Mouse (Mus musculus): Measurements from ENCODE around the gene Wdr60. TPM values are rescaled to one million over a fixed set of nuclear protein-coding genes. Genes with fewer than 3 reads are reported as not detected.

Wdr60 gene
- polyA plus RNA-seq, 1 experiment: not detected

DNA sequence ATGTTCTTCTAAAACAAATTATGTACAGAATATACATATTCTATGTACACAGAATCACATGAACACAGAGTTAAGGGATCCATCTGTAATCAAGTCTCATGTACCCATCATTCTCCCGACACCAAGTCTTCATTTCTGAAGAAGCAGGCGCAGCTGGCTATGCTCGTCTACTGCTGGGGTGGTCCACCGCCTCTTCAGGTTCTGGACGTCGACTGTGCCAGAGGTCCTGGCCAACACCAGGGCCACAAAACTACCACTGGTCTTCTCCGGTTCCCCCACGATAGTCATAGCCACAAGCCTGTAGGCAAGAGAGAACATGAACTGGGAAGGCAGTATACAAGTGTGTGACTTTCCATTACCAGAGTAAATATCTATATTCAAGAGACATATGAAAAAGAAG is 55.3 kb downstream of the Wdr60 start:
- 94% methylated on average over 8 of the region's 8 CpGs for WGBS
- no peak overlapping the region for H3K4me3 ChIP-seq (ENCODE audit: insufficient read depth, low read depth, low read length)
- no peak overlapping the region for H3K27ac ChIP-seq (ENCODE audit: insufficient read depth, low read depth, low read length)
- H3K4me1 ChIP-seq (ENCODE audit: control insufficient read depth, insufficient read depth, low read length): peaks cover 6% of the 10 kb centered on the region; the same call in 1 of the 2 replicates
- TF ChIP-seq CTCF (IDR thresholded peaks at IDR 0.05; ENCODE audit: insufficient read depth, low read depth, low read length) (no peak), POLR2A (IDR thresholded peaks at IDR 0.05; ENCODE audit: insufficient read depth, low read depth, low read length) (no peak)

DNA sequence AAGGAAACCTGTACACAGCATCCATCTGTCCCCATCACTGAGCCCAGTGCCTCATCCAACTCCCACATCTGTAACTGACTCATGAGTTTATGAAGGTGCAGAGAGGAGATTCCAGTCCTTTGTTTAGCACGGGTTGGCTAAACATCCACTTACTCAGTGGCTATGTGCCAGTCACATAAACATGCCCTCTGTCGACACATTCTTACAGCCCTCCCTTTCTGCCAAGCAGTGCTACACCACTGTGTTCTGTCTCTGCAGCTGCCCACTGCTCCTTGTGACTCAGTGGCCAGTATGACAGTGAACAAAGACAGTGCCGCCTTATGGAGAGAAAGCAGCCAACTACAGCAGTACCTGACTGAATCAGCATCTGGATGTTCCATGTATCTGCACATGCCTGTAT is 57.1 kb downstream of the Wdr60 start:
- no peak for TF ChIP-seq POLR2A (IDR thresholded peaks at IDR 0.05; ENCODE audit: insufficient read depth, low read depth, low read length)
- TF ChIP-seq CTCF (IDR thresholded peaks at IDR 0.05; ENCODE audit: insufficient read depth, low read depth, low read length): no peak
- WGBS: 28% methylated on average over 3 of the region's 3 CpGs
- H3K4me1 ChIP-seq (ENCODE audit: control insufficient read depth, insufficient read depth, low read length): peaks cover 6% of the 10 kb centered on the region; the same call in 1 of the 2 replicates
- H3K4me3 ChIP-seq (ENCODE audit: insufficient read depth, low read depth, low read length): no peak overlapping the region
- H3K27ac ChIP-seq (ENCODE audit: insufficient read depth, low read depth, low read length): no peak overlapping the region

DNA sequence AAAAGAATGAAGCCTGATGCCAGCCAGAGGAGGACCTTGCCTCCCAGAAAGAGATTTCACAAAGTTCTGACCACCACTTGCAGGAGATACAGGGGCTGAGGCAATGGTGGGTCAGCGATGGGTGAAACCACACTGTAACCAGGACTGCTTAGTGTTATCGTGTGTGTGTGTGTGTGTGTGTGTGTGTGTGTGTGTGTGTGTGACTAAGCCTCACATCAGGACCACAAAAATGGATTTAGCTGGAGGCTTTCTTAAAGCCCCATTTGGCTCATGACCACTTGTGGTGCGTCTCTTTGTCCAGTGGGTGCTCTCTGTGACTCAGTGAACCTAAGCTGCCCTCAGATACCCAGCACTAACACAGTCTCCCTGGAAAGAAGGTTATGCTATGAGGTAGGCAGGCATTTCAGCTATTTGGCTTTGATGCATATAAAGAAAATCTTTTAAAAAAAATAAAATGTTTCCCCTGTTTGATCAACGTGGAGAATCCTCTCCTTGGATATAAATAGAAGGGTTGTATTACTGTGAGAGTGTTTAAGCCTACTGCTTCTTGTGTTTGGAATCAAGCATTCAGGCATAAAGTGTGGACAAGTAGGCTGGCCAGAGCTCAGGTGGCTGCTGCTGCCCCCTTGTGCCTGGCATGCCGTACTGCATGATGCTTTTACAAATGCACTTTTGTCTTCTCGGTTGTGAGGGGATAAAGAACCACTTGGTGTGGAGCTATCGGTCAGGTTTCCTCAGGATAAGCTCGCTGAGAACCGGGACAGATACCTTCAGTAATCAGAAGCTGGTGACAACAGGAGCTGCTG is 60.4 kb downstream of the Wdr60 start:
- TF ChIP-seq CTCF (IDR thresholded peaks at IDR 0.05; ENCODE audit: insufficient read depth, low read depth, low read length) (peak; percentile 77; the same call in 1 of the 2 replicates), POLR2A (IDR thresholded peaks at IDR 0.05; ENCODE audit: insufficient read depth, low read depth, low read length) (no peak)
- Histone ChIP-seq H3K4me3 (ENCODE audit: insufficient read depth, low read depth, low read length) (no peak overlapping the region), H3K27ac (ENCODE audit: insufficient read depth, low read depth, low read length) (no peak overlapping the region), H3K4me1 (ENCODE audit: control insufficient read depth, insufficient read depth, low read length) (peaks cover 6% of the 10 kb centered on the region; the same call in 1 of the 2 replicates)
- 26% methylated on average over 9 of the region's 9 CpGs for WGBS

DNA sequence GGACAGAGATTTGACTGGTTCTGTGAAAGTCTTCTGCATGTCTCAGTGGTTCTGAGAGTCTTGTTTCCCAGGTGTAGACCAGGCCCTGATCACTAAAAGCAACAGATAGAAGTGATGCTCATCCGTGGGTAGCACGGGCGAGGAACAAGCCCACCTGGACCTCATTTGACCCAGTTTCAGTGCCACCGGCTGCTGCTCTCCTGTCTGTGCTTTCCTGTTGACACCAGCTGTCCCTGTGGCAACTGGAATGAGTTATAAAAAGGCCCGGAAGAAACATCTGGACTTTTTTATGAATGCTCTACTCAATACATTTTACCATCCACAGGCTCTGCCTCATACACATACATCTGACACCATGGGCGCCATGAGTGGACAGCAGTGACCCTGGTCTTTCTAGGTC is 64.0 kb downstream of the Wdr60 start:
- Histone ChIP-seq H3K4me1 (ENCODE audit: control insufficient read depth, insufficient read depth, low read length) (peaks cover 4% of the 10 kb centered on the region; the same call in 1 of the 2 replicates), H3K27ac (ENCODE audit: insufficient read depth, low read depth, low read length) (no peak overlapping the region), H3K4me3 (ENCODE audit: insufficient read depth, low read depth, low read length) (no peak overlapping the region)
- TF ChIP-seq CTCF (IDR thresholded peaks at IDR 0.05; ENCODE audit: insufficient read depth, low read depth, low read length): no peak
- no peak for TF ChIP-seq POLR2A (IDR thresholded peaks at IDR 0.05; ENCODE audit: insufficient read depth, low read depth, low read length)
- 89% methylated on average over 6 of the region's 6 CpGs for WGBS

DNA sequence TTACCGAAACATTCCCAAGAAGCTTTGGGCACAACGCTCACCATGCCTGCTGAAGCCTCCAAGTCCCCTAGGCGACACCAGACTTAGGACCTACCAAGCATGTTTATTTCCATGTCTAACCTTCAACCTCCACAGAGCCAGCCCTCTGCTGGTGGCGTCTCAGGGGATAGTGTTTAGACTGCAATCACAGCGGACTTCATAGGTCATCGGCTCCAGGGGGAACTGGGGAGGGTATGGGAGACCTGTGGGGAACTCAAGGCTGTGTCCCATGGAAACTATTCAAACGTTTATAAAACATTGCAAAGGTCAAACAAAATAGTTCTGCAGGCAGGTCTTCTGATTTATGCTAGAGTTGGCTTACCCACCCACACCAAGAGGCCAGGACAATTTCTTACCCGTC is 66.6 kb downstream of the Wdr60 start:
- TF ChIP-seq POLR2A (IDR thresholded peaks at IDR 0.05; ENCODE audit: insufficient read depth, low read depth, low read length) (no peak), CTCF (IDR thresholded peaks at IDR 0.05; ENCODE audit: insufficient read depth, low read depth, low read length) (no peak)
- H3K4me1 ChIP-seq (ENCODE audit: control insufficient read depth, insufficient read depth, low read length): no peaks in the 10 kb centered on the region
- no peak overlapping the region for H3K4me3 ChIP-seq (ENCODE audit: insufficient read depth, low read depth, low read length)
- WGBS: 83% methylated on average over 8 of the region's 8 CpGs
- no peak overlapping the region for H3K27ac ChIP-seq (ENCODE audit: insufficient read depth, low read depth, low read length)

DNA sequence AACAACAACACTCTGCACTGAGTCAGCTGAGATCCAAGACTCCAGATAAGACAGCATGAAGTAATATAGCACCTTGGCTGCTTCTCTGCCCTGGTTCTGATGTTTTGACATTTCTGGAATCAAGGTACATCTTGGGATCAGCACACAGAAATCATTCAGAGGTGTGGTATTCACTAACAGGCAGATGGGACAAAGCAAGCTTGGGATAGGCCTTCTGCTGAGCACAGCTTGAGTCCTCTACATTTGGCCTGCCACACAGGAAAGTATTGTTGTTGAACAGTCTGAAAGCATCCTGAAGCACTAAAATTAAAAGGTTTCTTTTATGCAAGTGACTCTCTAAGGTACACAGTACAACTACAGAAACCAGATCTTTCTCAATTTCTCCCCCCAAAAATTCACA is 68.2 kb downstream of the Wdr60 start:
- TF ChIP-seq POLR2A (IDR thresholded peaks at IDR 0.05; ENCODE audit: insufficient read depth, low read depth, low read length): no peak
- no peak for TF ChIP-seq CTCF (IDR thresholded peaks at IDR 0.05; ENCODE audit: insufficient read depth, low read depth, low read length)
- no peak overlapping the region for H3K4me3 ChIP-seq (ENCODE audit: insufficient read depth, low read depth, low read length)
- H3K4me1 ChIP-seq (ENCODE audit: control insufficient read depth, insufficient read depth, low read length): no peaks in the 10 kb centered on the region
- no peak overlapping the region for H3K27ac ChIP-seq (ENCODE audit: insufficient read depth, low read depth, low read length)

DNA sequence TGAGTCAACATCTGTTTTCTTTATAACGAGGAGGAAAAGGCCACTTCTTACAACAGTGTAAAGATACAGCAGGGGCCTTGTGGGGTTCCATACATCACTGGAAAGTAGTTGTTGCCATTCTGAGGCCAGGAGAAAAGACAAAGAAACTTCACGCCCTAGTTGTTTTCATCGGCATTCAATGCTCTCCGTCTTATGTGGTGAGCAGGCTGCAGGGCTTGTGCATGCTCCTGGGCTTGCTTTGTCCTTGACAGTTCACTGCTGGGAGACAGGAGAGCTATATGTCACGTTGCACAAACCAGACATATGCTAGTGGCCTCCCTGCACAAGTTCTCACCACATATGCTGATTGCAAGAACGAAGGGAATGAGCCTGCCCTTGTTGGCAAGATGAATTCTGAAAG is 68.9 kb downstream of the Wdr60 start:
- H3K4me1 ChIP-seq (ENCODE audit: control insufficient read depth, insufficient read depth, low read length): no peaks in the 10 kb centered on the region
- no peak overlapping the region for H3K4me3 ChIP-seq (ENCODE audit: insufficient read depth, low read depth, low read length)
- H3K27ac ChIP-seq (ENCODE audit: insufficient read depth, low read depth, low read length): no peak overlapping the region
- no peak for TF ChIP-seq CTCF (IDR thresholded peaks at IDR 0.05; ENCODE audit: insufficient read depth, low read depth, low read length)
- TF ChIP-seq POLR2A (IDR thresholded peaks at IDR 0.05; ENCODE audit: insufficient read depth, low read depth, low read length): no peak
- 42% methylated on average over 6 of the region's 6 CpGs for WGBS

DNA sequence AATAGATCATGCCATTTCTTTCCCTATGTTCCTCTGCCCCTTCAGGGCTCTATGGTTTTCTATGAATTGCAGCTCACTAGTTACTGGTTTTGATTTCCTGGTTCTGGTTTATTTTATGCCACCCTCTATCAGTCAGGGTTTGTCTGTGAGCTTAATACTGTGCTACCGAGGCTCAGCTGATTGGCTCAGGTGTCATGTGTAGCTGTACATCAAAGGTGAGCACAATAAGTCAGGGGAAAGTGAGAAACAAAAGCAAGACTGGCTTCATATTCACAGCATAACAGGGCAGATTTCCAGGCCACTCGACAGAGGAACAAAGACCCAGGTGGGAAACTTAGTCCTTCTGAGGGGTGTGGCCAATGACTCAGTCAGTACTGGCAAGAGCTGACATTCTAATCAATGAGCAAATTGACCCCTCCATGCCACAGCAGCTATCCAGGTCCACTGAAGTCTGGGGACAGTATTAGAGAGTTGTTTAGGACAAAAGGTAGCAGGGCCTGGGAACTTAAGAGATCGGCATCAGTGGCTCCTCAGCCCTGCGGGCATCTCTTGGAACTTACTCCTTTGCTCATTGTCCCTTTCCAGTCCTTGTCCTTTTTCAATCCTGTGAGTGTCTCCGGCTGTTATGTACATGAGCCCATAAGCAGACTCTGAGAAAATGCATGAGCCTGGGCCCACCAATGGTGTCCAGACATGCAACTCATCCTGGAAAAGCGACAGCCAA is 79.4 kb downstream of the Wdr60 start:
- Histone ChIP-seq H3K4me3 (ENCODE audit: insufficient read depth, low read depth, low read length) (no peak overlapping the region), H3K4me1 (ENCODE audit: control insufficient read depth, insufficient read depth, low read length) (no peaks in the 10 kb centered on the region), H3K27ac (ENCODE audit: insufficient read depth, low read depth, low read length) (no peak overlapping the region; the same call in 1 of the 2 replicates)
- TF ChIP-seq CTCF (IDR thresholded peaks at IDR 0.05; ENCODE audit: insufficient read depth, low read depth, low read length) (no peak), POLR2A (IDR thresholded peaks at IDR 0.05; ENCODE audit: insufficient read depth, low read depth, low read length) (no peak)
- WGBS: 86% methylated on average over 6 of the region's 6 CpGs

DNA sequence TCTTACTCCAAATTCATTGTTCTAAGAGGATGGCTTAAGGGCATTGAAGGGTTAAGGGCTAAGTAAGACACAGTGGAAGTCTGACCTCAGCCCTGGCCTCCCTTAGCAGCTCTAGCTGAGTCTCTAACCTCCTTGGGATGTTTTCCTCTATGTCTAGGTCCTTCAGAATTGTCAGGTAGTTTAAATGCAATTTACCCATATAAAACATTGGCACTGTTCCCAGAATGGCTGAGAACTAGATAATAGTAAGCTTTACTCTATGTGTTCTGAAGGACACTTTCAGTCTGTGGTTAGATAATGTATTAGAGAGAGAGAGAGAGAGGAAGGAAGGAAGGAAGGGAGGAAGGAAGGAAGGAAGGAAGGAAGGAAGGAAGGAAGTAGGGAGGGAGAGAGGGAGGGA is 80.4 kb downstream of the Wdr60 start:
- no peak overlapping the region for H3K4me3 ChIP-seq (ENCODE audit: insufficient read depth, low read depth, low read length)
- TF ChIP-seq CTCF (IDR thresholded peaks at IDR 0.05; ENCODE audit: insufficient read depth, low read depth, low read length) (no peak), POLR2A (IDR thresholded peaks at IDR 0.05; ENCODE audit: insufficient read depth, low read depth, low read length) (no peak)
- no peak overlapping the region for H3K27ac ChIP-seq (ENCODE audit: insufficient read depth, low read depth, low read length)
- H3K4me1 ChIP-seq (ENCODE audit: control insufficient read depth, insufficient read depth, low read length): no peaks in the 10 kb centered on the region
